Mouse (Mus musculus): ENCODE data around the gene Pdzd7. TPM values are rescaled to one million over a fixed set of nuclear protein-coding genes. Genes with fewer than 3 reads are reported as not detected.

Pdzd7 gene
- polyA plus RNA-seq, 1 experiment from 2014 or later: not detected

- peaks cover 12% of the 10 kb centered on the region for H3K36me3 ChIP-seq (ENCODE audit: inconsistent target)
- H3K4me3 ChIP-seq (ENCODE audit: inconsistent target): peak overlapping the region; percentile 19
- WGBS (ENCODE audit: missing documents): 9% methylated on average over 31 of the region's 34 CpGs
- H3K27ac ChIP-seq: no peak overlapping the region
- H3K79me2 ChIP-seq (ENCODE audit: inconsistent target): no peaks in the 10 kb centered on the region
Measured at GRCm38 (mm10) chr19:45015518-45016281, 29.8 kb downstream of the Pdzd7 start.

- Histone ChIP-seq H3K36me3 (ENCODE audit: inconsistent target) (peaks cover 19% of the 10 kb centered on the region), H3K79me2 (ENCODE audit: inconsistent target) (no peaks in the 10 kb centered on the region), H3K27ac (no peak overlapping the region), H3K4me3 (ENCODE audit: inconsistent target) (peak overlapping the region; percentile 19; the same call in 1 of the 2 replicates)
- 5% methylated on average over 25 of the region's 25 CpGs for WGBS (ENCODE audit: missing documents)
Measured at GRCm38 (mm10) chr19:45014981-45015402, 30.5 kb downstream of the Pdzd7 start.

DNA sequence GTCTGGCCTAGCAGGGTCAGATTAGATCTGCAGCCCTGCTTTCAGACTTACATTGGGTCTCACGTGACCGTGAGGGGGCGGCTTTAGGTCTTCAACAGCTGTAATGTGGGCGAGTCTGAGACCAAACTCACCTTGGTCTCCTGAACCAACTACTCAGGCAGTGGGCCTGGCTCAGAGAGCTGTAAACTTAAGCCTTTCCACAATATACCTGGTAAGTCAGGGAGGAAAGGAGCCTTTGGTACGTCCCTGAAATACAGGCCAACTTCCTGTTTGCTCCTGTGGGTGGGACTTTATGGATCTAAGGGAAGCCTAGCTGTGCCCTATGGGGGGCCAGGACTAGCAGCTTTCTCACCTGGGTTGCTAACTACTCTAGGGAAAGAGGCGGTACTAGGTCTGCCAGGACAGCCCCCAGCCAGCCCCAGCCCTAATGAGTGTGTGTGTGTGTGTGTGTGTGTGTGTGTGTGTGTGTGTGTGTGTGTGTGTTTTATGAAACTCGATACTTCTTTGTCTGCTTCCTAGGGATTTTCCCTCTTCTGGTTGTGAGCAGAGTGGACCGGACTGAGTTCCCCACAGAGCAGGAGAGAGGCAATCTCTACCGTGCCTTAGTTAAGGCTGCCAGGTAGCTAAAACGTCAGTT is 31.1 kb downstream of the Pdzd7 start, which contains the start of gene Lzts2:
Lzts2 (plus strand) TSS at position 80 of the 637 bp plus-strand sequence.
- Histone ChIP-seq H3K36me3 (ENCODE audit: inconsistent target) (peaks cover 19% of the 10 kb centered on the region), H3K79me2 (ENCODE audit: inconsistent target) (no peaks in the 10 kb centered on the region), H3K4me3 (ENCODE audit: inconsistent target) (peak within 1 kb of the TSS; percentile 19; the same call in 1 of the 2 replicates), H3K27ac (no peak within 1 kb of the TSS)
- 25% methylated on average over 10 of the region's 10 CpGs for WGBS (ENCODE audit: missing documents)

GRCm38 (mm10) chr19:45013581-45014225 is 31.8 kb downstream of the Pdzd7 start:
- WGBS (ENCODE audit: missing documents): 62% methylated on average over 5 of the region's 6 CpGs
- Histone ChIP-seq H3K4me3 (ENCODE audit: inconsistent target) (no peak overlapping the region), H3K79me2 (ENCODE audit: inconsistent target) (no peaks in the 10 kb centered on the region), H3K27ac (no peak overlapping the region), H3K36me3 (ENCODE audit: inconsistent target) (peaks cover 19% of the 10 kb centered on the region)

GRCm38 (mm10) chr19:45012636-45013035 is 32.9 kb downstream of the Pdzd7 start:
- WGBS (ENCODE audit: missing documents): 62% methylated on average over 6 of the region's 6 CpGs
- no peak overlapping the region for H3K4me3 ChIP-seq (ENCODE audit: inconsistent target)
- no peak overlapping the region for H3K27ac ChIP-seq
- no peaks in the 10 kb centered on the region; the same call in 1 of the 2 replicates for H3K79me2 ChIP-seq (ENCODE audit: inconsistent target)
- peaks cover 19% of the 10 kb centered on the region for H3K36me3 ChIP-seq (ENCODE audit: inconsistent target)

DNA sequence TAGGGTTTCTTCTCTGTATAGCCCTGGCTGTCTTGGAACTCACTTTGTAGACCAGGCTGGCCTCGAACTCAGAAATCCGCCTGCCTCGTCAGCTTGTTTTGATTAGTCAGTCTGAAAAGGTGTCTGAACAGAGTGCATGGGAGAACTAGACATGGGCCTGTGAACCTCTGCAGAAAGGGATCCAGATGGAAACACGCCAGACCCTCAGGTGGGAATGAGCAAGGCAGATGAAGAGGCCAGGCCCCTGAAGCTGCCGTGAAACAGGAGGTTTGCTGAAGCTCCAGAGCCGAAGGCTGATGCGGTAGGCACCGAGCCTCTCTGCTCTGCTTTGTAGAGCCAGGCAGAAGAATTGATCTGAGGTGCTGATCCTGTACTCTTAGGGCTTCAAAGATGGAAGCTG is 33.3 kb downstream of the Pdzd7 start:
- 96% methylated on average over 8 of the region's 8 CpGs for WGBS (ENCODE audit: missing documents)
- peaks cover 19% of the 10 kb centered on the region for H3K36me3 ChIP-seq (ENCODE audit: inconsistent target)
- H3K79me2 ChIP-seq (ENCODE audit: inconsistent target): peaks cover 3% of the 10 kb centered on the region; the same call in 1 of the 2 replicates
- H3K27ac ChIP-seq: no peak overlapping the region
- H3K4me3 ChIP-seq (ENCODE audit: inconsistent target): no peak overlapping the region

DNA sequence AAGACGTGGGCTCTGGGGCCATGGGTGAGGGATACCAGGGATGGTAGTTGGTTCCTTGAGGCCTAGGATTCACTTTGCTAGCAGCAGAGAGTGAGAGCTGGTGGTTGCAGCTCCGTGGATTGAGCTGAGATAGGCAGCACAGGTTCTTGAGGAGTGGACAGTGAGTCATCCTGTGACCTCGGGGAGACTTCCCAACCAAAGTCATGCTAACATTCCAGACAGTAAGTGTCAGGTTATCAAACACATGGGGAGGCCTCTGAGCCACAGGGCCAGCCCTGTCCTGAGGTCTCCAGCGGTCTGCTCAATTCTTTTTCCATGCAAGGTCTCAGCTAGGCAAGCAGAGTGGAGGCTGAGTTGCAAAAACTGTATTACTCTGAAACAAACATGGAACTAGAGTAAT is 34.9 kb downstream of the Pdzd7 start:
- peaks cover 19% of the 10 kb centered on the region for H3K36me3 ChIP-seq (ENCODE audit: inconsistent target)
- H3K4me3 ChIP-seq (ENCODE audit: inconsistent target): no peak overlapping the region
- H3K27ac ChIP-seq: no peak overlapping the region
- 96% methylated on average over 4 of the region's 4 CpGs for WGBS (ENCODE audit: missing documents)
- peaks cover 9% of the 10 kb centered on the region; the same call in 1 of the 2 replicates for H3K79me2 ChIP-seq (ENCODE audit: inconsistent target)

DNA sequence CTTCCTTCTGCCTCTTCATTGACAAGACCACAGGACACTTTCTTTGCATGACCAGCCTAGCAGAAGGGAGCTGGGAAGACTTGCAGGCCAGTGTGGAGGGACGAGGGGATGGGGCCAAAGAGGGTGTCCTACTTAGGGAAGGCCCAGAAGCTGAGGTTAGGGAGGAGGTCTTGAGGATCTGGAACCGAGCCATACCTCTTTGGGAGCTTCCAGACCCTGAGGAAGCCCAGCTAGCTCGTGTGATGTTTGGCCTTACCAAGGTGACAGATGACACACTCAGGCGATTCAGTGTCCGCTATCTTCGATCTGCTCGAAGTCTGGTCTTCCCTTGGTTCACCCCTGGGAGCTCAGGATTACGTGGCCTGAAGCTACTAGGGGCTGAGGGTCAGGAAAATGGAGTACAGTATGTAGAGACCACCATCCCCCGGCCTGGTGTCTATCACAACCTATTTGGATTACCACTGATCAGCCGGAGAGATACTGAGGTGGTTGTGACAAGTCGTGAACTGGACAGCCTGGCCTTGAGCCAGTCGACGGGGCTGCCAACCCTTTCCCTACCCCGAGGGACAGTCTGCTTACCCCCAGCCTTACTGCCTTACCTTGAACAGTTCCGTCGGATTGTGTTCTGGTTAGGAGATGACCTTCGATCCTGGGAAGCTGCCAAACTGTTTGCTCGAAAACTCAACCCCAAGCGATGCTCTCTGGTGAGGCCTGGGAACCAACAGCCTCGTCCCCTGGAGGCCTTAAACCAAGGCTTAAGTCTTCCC is 37.9 kb downstream of the Pdzd7 start:
- 90% methylated on average over 20 of the region's 20 CpGs for WGBS (ENCODE audit: missing documents)
- Histone ChIP-seq H3K27ac (no peak overlapping the region), H3K79me2 (ENCODE audit: inconsistent target) (peaks cover 18% of the 10 kb centered on the region; the same call in 1 of the 2 replicates), H3K4me3 (ENCODE audit: inconsistent target) (peak overlapping the region; percentile 67; the same call in 1 of the 2 replicates), H3K36me3 (ENCODE audit: inconsistent target) (peaks cover 36% of the 10 kb centered on the region)

GRCm38 (mm10) chr19:45007021-45007420 is 38.5 kb downstream of the Pdzd7 start:
- H3K4me3 ChIP-seq (ENCODE audit: inconsistent target): peak overlapping the region; percentile 67
- peaks cover 36% of the 10 kb centered on the region for H3K36me3 ChIP-seq (ENCODE audit: inconsistent target)
- peak overlapping the region; percentile 65 for H3K27ac ChIP-seq

DNA sequence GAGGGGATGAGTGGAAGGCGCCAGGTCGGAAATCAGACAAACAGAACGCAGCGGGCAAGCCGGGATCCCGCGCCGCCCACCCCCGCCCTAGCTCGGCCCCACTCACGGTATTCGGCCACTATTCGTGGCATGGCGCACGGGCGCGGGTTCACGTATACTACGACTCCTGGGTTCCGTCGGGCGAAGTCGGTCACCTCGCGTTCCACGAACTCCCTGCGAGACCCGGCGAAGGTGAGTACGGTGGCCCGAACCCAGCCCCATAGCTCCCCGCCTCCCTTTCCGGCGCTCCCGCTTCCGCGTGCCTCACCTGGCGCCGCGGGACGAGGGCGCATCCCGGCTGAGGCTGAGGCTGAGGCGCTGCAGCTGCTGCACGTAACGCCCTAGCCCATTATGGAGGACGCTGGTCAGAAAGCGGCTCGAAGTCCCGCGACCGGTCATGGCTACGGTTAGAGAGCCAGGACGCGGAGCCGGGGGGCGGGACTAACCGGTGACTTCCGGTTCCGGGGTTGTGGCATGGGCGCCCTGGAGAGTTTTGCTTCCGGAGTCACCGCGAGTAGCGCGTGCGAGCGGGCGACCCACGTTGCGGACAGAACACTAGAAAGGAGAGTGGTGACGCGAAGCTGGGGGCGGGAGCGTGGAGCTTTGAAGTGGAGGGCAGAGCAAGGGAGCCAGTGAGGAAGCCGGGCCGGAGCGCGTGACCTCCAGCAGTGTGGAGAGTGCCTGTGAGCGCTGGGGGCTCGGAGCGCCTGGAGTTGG is 39.4 kb downstream of the Pdzd7 start, which contains the start of gene Mrpl43:
Mrpl43 (minus strand) TSS at position 486 of the 756 bp plus-strand sequence.
- Histone ChIP-seq H3K4me3 (ENCODE audit: inconsistent target) (peak within 1 kb of the TSS; percentile 67), H3K27ac (peak within 1 kb of the TSS; percentile 65), H3K36me3 (ENCODE audit: inconsistent target) (peaks cover 29% of the 10 kb centered on the region), H3K79me2 (ENCODE audit: inconsistent target) (peaks cover 18% of the 10 kb centered on the region; the same call in 1 of the 2 replicates)
- under 1% methylated on average over 77 of the region's 82 CpGs for WGBS (ENCODE audit: missing documents)

More at GRCm38 (mm10) chr19:45007021-45007420, 38.5 kb downstream of the Pdzd7 start:
- 32% methylated on average over 16 of the region's 17 CpGs for WGBS (ENCODE audit: missing documents)
- peaks cover 18% of the 10 kb centered on the region; the same call in 1 of the 2 replicates for H3K79me2 ChIP-seq (ENCODE audit: inconsistent target)

DNA sequence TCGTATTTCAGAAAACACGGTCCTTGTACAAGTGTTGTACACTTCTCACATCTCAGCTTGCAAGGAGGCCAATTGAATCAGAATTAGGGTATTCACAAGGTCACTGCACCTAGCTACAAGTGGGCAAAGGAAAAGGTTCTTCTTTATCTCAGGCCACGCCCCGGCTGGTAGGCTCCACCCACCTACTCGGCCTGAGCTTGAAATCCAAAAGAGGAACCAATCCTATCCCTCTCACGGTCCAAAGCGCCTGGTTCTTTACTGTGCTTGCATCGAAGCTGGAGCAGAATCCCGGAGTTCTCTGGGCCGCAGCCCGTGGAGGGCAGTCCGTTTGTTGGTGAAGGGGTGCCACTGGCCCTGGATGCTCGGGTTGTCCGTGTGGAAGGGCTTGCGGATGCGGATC is 40.1 kb downstream of the Pdzd7 start, which contains the start of gene Twnk:
Twnk (plus strand) TSS at position 220 of the 400 bp plus-strand sequence.
- WGBS (ENCODE audit: missing documents): 7% methylated on average over 16 of the region's 16 CpGs
- peak within 1 kb of the TSS; percentile 65 for H3K27ac ChIP-seq
- H3K4me3 ChIP-seq (ENCODE audit: inconsistent target): peak within 1 kb of the TSS; percentile 67
- H3K36me3 ChIP-seq (ENCODE audit: inconsistent target): peaks cover 22% of the 10 kb centered on the region
- H3K79me2 ChIP-seq (ENCODE audit: inconsistent target): peaks cover 18% of the 10 kb centered on the region; the same call in 1 of the 2 replicates

DNA sequence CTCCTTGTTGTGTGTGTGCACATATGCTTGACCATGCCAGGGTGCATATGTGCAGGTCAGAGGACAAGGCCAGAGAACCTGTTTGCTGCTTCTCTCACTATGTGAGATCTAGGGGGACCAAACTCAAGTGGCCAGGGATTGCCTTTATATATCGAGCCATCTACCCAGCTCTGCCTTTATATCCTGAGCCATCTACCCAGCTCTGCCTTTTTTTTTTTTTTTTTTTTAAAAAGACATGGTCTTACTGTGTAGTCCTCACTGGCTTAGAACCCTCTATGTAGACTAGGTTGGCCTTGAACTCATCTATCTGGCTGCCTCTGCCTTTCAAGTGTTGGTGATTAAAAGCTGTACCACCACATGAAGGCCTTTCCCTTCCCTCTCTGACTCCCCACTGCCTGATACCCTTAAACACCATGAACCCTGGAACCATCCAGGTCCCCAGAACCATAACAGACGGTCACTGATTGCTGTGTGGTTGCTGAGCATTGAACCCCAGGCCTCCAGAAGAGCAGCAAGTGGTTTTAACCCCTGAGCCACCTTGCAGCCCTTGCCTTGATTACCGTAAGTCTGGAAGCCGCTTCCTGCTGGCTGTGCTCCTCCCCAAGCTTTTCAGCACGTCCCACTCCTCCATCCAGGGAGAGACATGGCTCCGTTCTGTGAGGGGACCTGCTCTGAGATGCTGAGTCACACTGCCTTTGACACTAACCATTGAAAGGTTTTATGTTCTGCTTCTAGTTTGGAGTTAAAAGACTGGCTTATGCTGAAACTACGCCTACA is 41.6 kb downstream of the Pdzd7 start:
- 96% methylated on average over 7 of the region's 7 CpGs for WGBS (ENCODE audit: missing documents)
- Histone ChIP-seq H3K79me2 (ENCODE audit: inconsistent target) (peaks cover 18% of the 10 kb centered on the region; the same call in 1 of the 2 replicates), H3K27ac (no peak overlapping the region), H3K4me3 (ENCODE audit: inconsistent target) (no peak overlapping the region), H3K36me3 (ENCODE audit: inconsistent target) (peaks cover 17% of the 10 kb centered on the region; the same call in 1 of the 2 replicates)

All from macrophage (primary cell).